22 mouse cellular contexts compared by ENCODE assay signal in the genomic region with DNA sequence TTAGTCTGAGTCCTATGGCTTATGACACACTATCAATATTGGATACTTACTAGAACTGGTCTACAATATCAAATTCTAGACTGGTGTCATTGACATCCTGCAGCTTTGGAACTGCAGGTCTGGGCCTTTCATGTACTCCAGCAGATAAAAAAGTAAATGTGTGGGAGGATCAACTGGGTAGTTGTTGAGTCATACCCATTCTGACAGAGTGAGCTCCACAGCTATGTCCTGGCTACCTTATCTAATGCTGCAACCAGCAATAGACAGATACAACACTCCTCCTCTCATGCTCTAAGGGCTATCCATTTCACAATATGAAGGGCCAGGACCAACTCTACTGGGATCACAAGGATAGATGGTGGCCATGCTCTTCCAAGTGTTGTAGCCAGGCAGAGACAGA. TPM values are rescaled to one million over a fixed set of nuclear protein-coding genes. Genes with fewer than 3 reads are reported as not detected.
"Had no signal": no experiment of that assay in that cellular context is flagged by ENCODE, and none has a peak within 500 bp of the region (broad histone marks: within the 10 kb centered on the region; RNA-seq: fewer than 3 reads in every experiment).

No protein-coding gene starts in this region.

- H3K4me3 ChIP-seq: midbrain, embryonic 10.5 days; midbrain, embryonic 12.5 days; myocyte; neural tube, embryonic 12.5 days had no signal

- ATAC-seq: midbrain, embryonic 16.5 days had no signal

- DNase-seq: lung, adult 18-20 months; lung, embryonic 14.5 days; lung, postnatal 10 days; lung, postnatal 4 days; midbrain, embryonic 14.5 days; right cerebral cortex, postnatal 14 days; thymus, adult 18-20 months; thymus, postnatal 14 days; thymus, postnatal 36 days had no signal

- H3K27me3 ChIP-seq: midbrain, embryonic 12.5 days; neural tube, embryonic 12.5 days had no signal

- H3K36me3 ChIP-seq: midbrain, embryonic 10.5 days; midbrain, embryonic 12.5 days; neural tube, embryonic 12.5 days had no signal

- H3K4me1 ChIP-seq: midbrain, embryonic 10.5 days; midbrain, embryonic 12.5 days; neural tube, embryonic 12.5 days had no signal

- H3K9ac ChIP-seq: lung, embryonic 14.5 days; midbrain, embryonic 12.5 days; neural tube, embryonic 12.5 days had no signal

- H3K27ac ChIP-seq: midbrain, embryonic 10.5 days; midbrain, embryonic 12.5 days; neural tube, embryonic 12.5 days had no signal

RNA-seq across cellular contexts. Expression of a gene that starts 38.8 kb away (rescaled TPM):
- total RNA-seq: megakaryocyte, adult 5-6 weeks; megakaryocyte-erythroid progenitor cell, adult 5-6 weeks had no signal
- polyA plus RNA-seq: lung, embryonic 14.5 days; lung, embryonic 16.5 days; midbrain, embryonic 10.5 days; midbrain, embryonic 12.5 days; midbrain, embryonic 14.5 days; midbrain, embryonic 16.5 days; myocyte; neural tube, embryonic 12.5 days; neural tube, embryonic 14.5 days; spleen, adult 2 months; stomach, embryonic 14.5 days; stomach, embryonic 16.5 days; thymus, postnatal 0 days had no signal
